10 mouse cellular contexts compared by ENCODE assay signal in the genomic region with DNA sequence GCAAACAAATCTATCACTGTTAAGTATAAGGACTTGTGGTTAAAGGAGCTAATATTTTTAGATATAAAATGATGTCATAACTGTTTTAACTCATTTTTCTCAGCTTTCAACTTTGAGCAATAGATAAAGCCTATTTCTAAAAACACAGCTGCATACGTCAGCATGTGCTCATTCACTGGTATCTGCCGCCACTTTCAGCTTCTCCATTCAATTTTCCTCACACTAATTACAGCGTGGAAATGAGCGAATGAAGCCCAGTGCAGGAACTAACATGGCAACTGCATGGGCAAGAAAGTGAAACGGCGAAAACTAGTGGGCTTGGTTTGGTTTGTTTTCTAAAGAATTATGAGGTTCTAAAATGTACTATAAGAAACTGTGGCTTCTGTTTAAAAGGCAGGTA. TPM values are rescaled to one million over a fixed set of nuclear protein-coding genes. Genes with fewer than 3 reads are reported as not detected.
DNase-seq lines count a peak whose midpoint lies in the region; ATAC-seq lines count a peak whose summit lies in the region.
"Had no signal": no experiment of that assay in that cellular context is flagged by ENCODE, and none has a peak within 500 bp of the region (broad histone marks: within the 10 kb centered on the region; RNA-seq: fewer than 3 reads in every experiment).

No protein-coding gene starts in this region.

- no peaks in the 10 kb centered on the region for H3K9me3 ChIP-seq in neural tube, embryonic 11.5 days (ENCODE audit: control insufficient read depth, low read length)
- no peaks in the 10 kb centered on the region; the same call in 1 of the 2 replicates for H3K9me3 ChIP-seq in hindbrain, embryonic 10.5 days
- H3K9me3 ChIP-seq in midbrain, embryonic 11.5 days (ENCODE audit: control insufficient read depth, low read length), result no peaks in the 10 kb centered on the region

- H3K4me1 ChIP-seq in neural tube, embryonic 11.5 days (ENCODE audit: control insufficient read depth, insufficient read depth, low read length), result no peaks in the 10 kb centered on the region
- no peaks in the 10 kb centered on the region for H3K4me1 ChIP-seq in hindbrain, embryonic 10.5 days (replicated peaks)
- no peaks in the 10 kb centered on the region for H3K4me1 ChIP-seq in midbrain, embryonic 11.5 days (ENCODE audit: control insufficient read depth, insufficient read depth, low read length)

- peak overlapping the region; percentile 46; the same call in 1 of the 2 replicates for H3K4me2 ChIP-seq in neural tube, embryonic 11.5 days (ENCODE audit: low read depth)
- peak overlapping the region; percentile 43 for H3K4me2 ChIP-seq in midbrain, embryonic 11.5 days

- ATAC-seq in neural tube, embryonic 11.5 days (ENCODE audit: insufficient read depth, low FRiP score, low TSS enrichment), result no peak
- ATAC-seq in midbrain, embryonic 11.5 days (ENCODE audit: low FRiP score), result no peak

- H3K36me3 ChIP-seq in neural tube, embryonic 11.5 days (ENCODE audit: control insufficient read depth, insufficient read depth, low read length), result no peaks in the 10 kb centered on the region
- no peaks in the 10 kb centered on the region for H3K36me3 ChIP-seq in hindbrain, embryonic 10.5 days
- H3K36me3 ChIP-seq in midbrain, embryonic 11.5 days (ENCODE audit: control insufficient read depth, insufficient read depth, low read length), result no peaks in the 10 kb centered on the region

- no peak for DNase-seq in neural tube, embryonic 11.5 days (ENCODE audit: low spot score)
- no peak for DNase-seq in neural tube, embryonic 10.5 days (ENCODE audit: extremely low spot score, low spot score)
- no peak for DNase-seq in hindbrain, embryonic 10.5 days (ENCODE audit: low spot score)
- no peak for DNase-seq in midbrain, embryonic 11.5 days (ENCODE audit: low spot score, missing footprints)
- DNase-seq in right cerebral cortex, adult 18-20 months, result no peak
- no peak for DNase-seq in gastrocnemius, postnatal 25 days
- no peak for DNase-seq in urinary bladder, adult 18-20 months (ENCODE audit: low spot score in 2 of 2)
- DNase-seq: kidney, adult 9 months; lung, adult 18-20 months; thymus, adult 18-20 months had no signal

- no peaks in the 10 kb centered on the region for H3K27me3 ChIP-seq in neural tube, embryonic 11.5 days (ENCODE audit: control insufficient read depth, insufficient read depth, low read length)
- H3K27me3 ChIP-seq in hindbrain, embryonic 10.5 days (ENCODE audit: insufficient read depth, poor library complexity, severe bottlenecking), result no peaks in the 10 kb centered on the region
- no peaks in the 10 kb centered on the region for H3K27me3 ChIP-seq in midbrain, embryonic 11.5 days (ENCODE audit: control insufficient read depth, insufficient read depth, low read length)

- peak overlapping the region; percentile 40; the same call in 1 of the 2 replicates for H3K4me3 ChIP-seq in neural tube, embryonic 11.5 days (ENCODE audit: low read depth, low read length)
- H3K4me3 ChIP-seq in hindbrain, embryonic 10.5 days, result peak overlapping the region; percentile 63
- no peak overlapping the region for H3K4me3 ChIP-seq in midbrain, embryonic 11.5 days (ENCODE audit: low read depth, low read length)

- WGBS in neural tube, embryonic 11.5 days, result 52% methylated on average over 6 of the region's 6 CpGs
- 43% methylated on average over 6 of the region's 6 CpGs for WGBS in hindbrain, embryonic 10.5 days
- WGBS in midbrain, embryonic 11.5 days, result 64% methylated on average over 6 of the region's 6 CpGs

- H3K27ac ChIP-seq in neural tube, embryonic 11.5 days (ENCODE audit: low read depth, low read length), result no peak overlapping the region
- no peak overlapping the region for H3K27ac ChIP-seq in hindbrain, embryonic 10.5 days
- H3K27ac ChIP-seq in midbrain, embryonic 11.5 days (ENCODE audit: low read depth, low read length), result no peak overlapping the region

- H3K9ac ChIP-seq in neural tube, embryonic 11.5 days (ENCODE audit: low read length), result no peak overlapping the region
- no peak overlapping the region for H3K9ac ChIP-seq in midbrain, embryonic 11.5 days (ENCODE audit: low read length)

RNA-seq across cellular contexts. Expression of a gene that starts 1.4 kb away (rescaled TPM):
- polyA plus RNA-seq in neural tube, embryonic 11.5 days (2014; fragmentation: Nextera tagmentation; extraction: Ambion mirVana), result 83.3 and 87.7 TPM in 2 replicates
- polyA plus RNA-seq in hindbrain, embryonic 10.5 days (2016; fragmentation: Nextera tagmentation; extraction: Ambion mirVana), result 42.2 and 52.3 TPM in 2 replicates
- polyA plus RNA-seq in midbrain, embryonic 11.5 days (2014; fragmentation: Nextera tagmentation; extraction: Ambion mirVana), result 98.9 and 111 TPM in 2 replicates
- 1 to 10 TPM; 8.7 to 9.4 TPM for total RNA-seq in gastrocnemius, postnatal 25 days (2021)
